Mouse (Mus musculus): Measurements from ENCODE around the gene Rac1. TPM values are rescaled to one million over a fixed set of nuclear protein-coding genes. Genes with fewer than 3 reads are reported as not detected.
A peak's percentile ranks its signal among the peaks of the same experiment; 100 is the strongest.
"Not testable (repeated sequence)": the region's sequence is repeated elsewhere in the genome, so short reads cannot be mapped to it uniquely, and the experiment has no call there.

Gene Rac1
- total and polyA plus RNA-seq, 3 experiments = 204 to 231 (median 219) TPM

GRCm38 (mm10) chr5:143552911-143553310 is 25.1 kb upstream of the Rac1 start:
- H3K4me3 ChIP-seq = no peak overlapping the region
- peaks cover 5% of the 10 kb centered on the region for H3K79me2 ChIP-seq (replicated peaks; ENCODE audit: control insufficient read depth, insufficient read depth, low read length)
- H3K9ac ChIP-seq (ENCODE audit: low read depth, low read length) = no peak overlapping the region
- TF ChIP-seq EP300 (IDR thresholded peaks at IDR 0.05; ENCODE audit: insufficient read depth, low read depth, low read length) (no peak), POLR2A (IDR thresholded peaks at IDR 0.05; ENCODE audit: insufficient read depth, low read depth, low read length) (no peak)
- peaks cover 8% of the 10 kb centered on the region for H3K4me1 ChIP-seq (ENCODE audit: control insufficient read depth, insufficient read depth, low read length)
- WGBS = 57% methylated on average over 6 of the region's 6 CpGs
- peak in 1 of 2 experiments; percentile 58 for DNase-seq
- H3K27ac ChIP-seq = peak overlapping the region; percentile 41
- intact Hi-C loops (cut with DNase I) = no loop called here
- peaks cover 5% of the 10 kb centered on the region; the same call in 1 of the 2 replicates for H3K36me3 ChIP-seq (ENCODE audit: control insufficient read depth, insufficient read depth, low read length)
- H3K27me3 ChIP-seq (ENCODE audit: control insufficient read depth, insufficient read depth, low read length) = no peaks in the 10 kb centered on the region

GRCm38 (mm10) chr5:143548922-143549321 is 21.1 kb upstream of the Rac1 start:
- H3K4me3 ChIP-seq = peak overlapping the region; percentile 87
- not testable (repeated sequence) for H3K79me2 ChIP-seq (replicated peaks; ENCODE audit: control insufficient read depth, insufficient read depth, low read length); H3K27me3 ChIP-seq (ENCODE audit: control insufficient read depth, insufficient read depth, low read length); H3K36me3 ChIP-seq (ENCODE audit: control insufficient read depth, insufficient read depth, low read length); DNase-seq; H3K4me1 ChIP-seq (ENCODE audit: control insufficient read depth, insufficient read depth, low read length)
- peak overlapping the region; percentile 75 for H3K9ac ChIP-seq (ENCODE audit: low read depth, low read length)
- peak overlapping the region; percentile 81 for H3K27ac ChIP-seq
- intact Hi-C loops (cut with DNase I) = loop anchor here (5.0 kb wide), 3 partner anchors 117 to 363 kb away; no protein-coding TSS in a partner anchor
- WGBS = under 1% methylated on average over 26 of the region's 28 CpGs

- Histone ChIP-seq H3K4me1 (ENCODE audit: control insufficient read depth, insufficient read depth, low read length) (peaks cover 6% of the 10 kb centered on the region), H3K4me3 (peak overlapping the region; percentile 87), H3K27ac (peak overlapping the region; percentile 81), H3K36me3 (ENCODE audit: control insufficient read depth, insufficient read depth, low read length) (peaks cover 5% of the 10 kb centered on the region; the same call in 1 of the 2 replicates), H3K9ac (ENCODE audit: low read depth, low read length) (peak overlapping the region; percentile 66), H3K79me2 (replicated peaks; ENCODE audit: control insufficient read depth, insufficient read depth, low read length) (peaks cover 5% of the 10 kb centered on the region), H3K27me3 (ENCODE audit: control insufficient read depth, insufficient read depth, low read length) (no peaks in the 10 kb centered on the region)
- TF ChIP-seq CTCF (IDR thresholded peaks at IDR 0.05) (peak; percentile 77), POLR2A (IDR thresholded peaks at IDR 0.05; ENCODE audit: insufficient read depth, low read depth, low read length) (peak; percentile 61), EP300 (IDR thresholded peaks at IDR 0.05; ENCODE audit: insufficient read depth, low read depth, low read length) (peak; percentile 65; the same call in 1 of the 2 replicates)
- intact Hi-C loops (cut with DNase I) = loop anchor here (5.0 kb wide), 3 partner anchors 116 to 364 kb away; no protein-coding TSS in a partner anchor
- WGBS = under 1% methylated on average over 37 of the region's 37 CpGs
- peak; percentile 96 to 98 for DNase-seq
Measured at GRCm38 (mm10) chr5:143548401-143548846, 20.6 kb upstream of the Rac1 start.

- no peak for DNase-seq
- H3K27ac ChIP-seq = peak overlapping the region; percentile 80
- H3K4me3 ChIP-seq = no peak overlapping the region; the same call in 1 of the 2 replicates
- no peak overlapping the region for H3K9ac ChIP-seq (ENCODE audit: low read depth, low read length)
- H3K4me1 ChIP-seq (ENCODE audit: control insufficient read depth, insufficient read depth, low read length) = peaks cover 6% of the 10 kb centered on the region
- H3K79me2 ChIP-seq (replicated peaks; ENCODE audit: control insufficient read depth, insufficient read depth, low read length) = peaks cover 5% of the 10 kb centered on the region
- no peaks in the 10 kb centered on the region for H3K27me3 ChIP-seq (ENCODE audit: control insufficient read depth, insufficient read depth, low read length)
- intact Hi-C loops (cut with DNase I) = loop anchor here (2.0 to 5.0 kb wide), 5 partner anchors 19 to 364 kb away; partner anchors contain the start of gene Rac1
- no peak for TF ChIP-seq CTCF (IDR thresholded peaks at IDR 0.05)
- no peak for TF ChIP-seq POLR2A (IDR thresholded peaks at IDR 0.05; ENCODE audit: insufficient read depth, low read depth, low read length)
- WGBS = 49% methylated on average over 10 of the region's 10 CpGs
- peaks cover 5% of the 10 kb centered on the region; the same call in 1 of the 2 replicates for H3K36me3 ChIP-seq (ENCODE audit: control insufficient read depth, insufficient read depth, low read length)
Measured at GRCm38 (mm10) chr5:143547866-143548265, 20.0 kb upstream of the Rac1 start.

- H3K79me2 ChIP-seq (replicated peaks; ENCODE audit: control insufficient read depth, insufficient read depth, low read length) = peaks cover 5% of the 10 kb centered on the region
- peaks cover 6% of the 10 kb centered on the region for H3K4me1 ChIP-seq (ENCODE audit: control insufficient read depth, insufficient read depth, low read length)
- no peak overlapping the region for H3K27ac ChIP-seq
- TF ChIP-seq POLR2A (IDR thresholded peaks at IDR 0.05; ENCODE audit: insufficient read depth, low read depth, low read length) = no peak
- peak; percentile 90; the same call in 1 of the 2 replicates for TF ChIP-seq EP300 (IDR thresholded peaks at IDR 0.05; ENCODE audit: insufficient read depth, low read depth, low read length)
- peak; percentile 96 for TF ChIP-seq CTCF (IDR thresholded peaks at IDR 0.05)
- H3K27me3 ChIP-seq (ENCODE audit: control insufficient read depth, insufficient read depth, low read length) = no peaks in the 10 kb centered on the region
- intact Hi-C loops (cut with DNase I) = loop anchor here (2.0 to 5.0 kb wide), 5 partner anchors 19 to 365 kb away; partner anchors contain the start of gene Rac1
- DNase-seq = peak; percentile 82 to 87
- WGBS = 3% methylated on average over 11 of the region's 11 CpGs
- no peak overlapping the region for H3K4me3 ChIP-seq
- peaks cover 5% of the 10 kb centered on the region; the same call in 1 of the 2 replicates for H3K36me3 ChIP-seq (ENCODE audit: control insufficient read depth, insufficient read depth, low read length)
- no peak overlapping the region for H3K9ac ChIP-seq (ENCODE audit: low read depth, low read length)
Measured at GRCm38 (mm10) chr5:143547384-143547783, 19.5 kb upstream of the Rac1 start.

- Histone ChIP-seq H3K4me1 (ENCODE audit: control insufficient read depth, insufficient read depth, low read length) (no peaks in the 10 kb centered on the region; the same call in 1 of the 2 replicates), H3K36me3 (ENCODE audit: control insufficient read depth, insufficient read depth, low read length) (no peaks in the 10 kb centered on the region), H3K9ac (ENCODE audit: low read depth, low read length) (no peak overlapping the region), H3K4me3 (no peak overlapping the region), H3K27ac (no peak overlapping the region), H3K79me2 (replicated peaks; ENCODE audit: control insufficient read depth, insufficient read depth, low read length) (no peaks in the 10 kb centered on the region), H3K27me3 (ENCODE audit: control insufficient read depth, insufficient read depth, low read length) (no peaks in the 10 kb centered on the region)
- TF ChIP-seq CTCF (IDR thresholded peaks at IDR 0.05) = no peak
- TF ChIP-seq EP300 (IDR thresholded peaks at IDR 0.05; ENCODE audit: insufficient read depth, low read depth, low read length) = no peak
- intact Hi-C loops (cut with DNase I) = no loop called here
- 66% methylated on average over 8 of the region's 8 CpGs for WGBS
- DNase-seq = no peak
Measured at GRCm38 (mm10) chr5:143539111-143539510, 11.3 kb upstream of the Rac1 start.

Data from heart, adult 2 months (tissue).